Mouse (Mus musculus) embryo, embryonic 11 days (tissue): Measurements from ENCODE around the gene Krtap27-1.

Experiments used
- DNase-seq: peaks from one replicate; pipeline ENCODE4 v3.0.0-alpha.2; 2015

Krtap27-1 gene

DNA sequence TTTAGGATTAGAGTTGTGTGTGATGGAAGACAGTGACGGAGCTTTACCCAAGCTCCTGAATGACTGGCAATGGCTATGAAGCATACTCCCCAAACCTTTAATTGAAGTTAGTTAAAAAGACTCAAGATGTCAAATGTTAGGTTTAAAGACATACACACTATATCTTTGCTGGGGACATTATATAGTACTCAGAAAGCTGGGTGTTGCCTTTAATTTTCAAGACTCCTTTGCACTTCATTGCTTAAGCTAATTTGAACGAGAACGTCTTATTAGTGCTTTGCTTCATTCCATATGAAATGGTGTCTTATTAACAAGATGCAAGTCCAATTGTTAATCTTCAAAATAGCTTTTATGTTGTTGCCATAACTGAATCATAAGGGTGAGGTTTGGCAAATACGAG, at the start of gene Krtap27-1:
TSS of gene Krtap27-1 (minus strand) at position 101 of the 400 bp plus-strand sequence.
- DNase-seq = no peak

DNA sequence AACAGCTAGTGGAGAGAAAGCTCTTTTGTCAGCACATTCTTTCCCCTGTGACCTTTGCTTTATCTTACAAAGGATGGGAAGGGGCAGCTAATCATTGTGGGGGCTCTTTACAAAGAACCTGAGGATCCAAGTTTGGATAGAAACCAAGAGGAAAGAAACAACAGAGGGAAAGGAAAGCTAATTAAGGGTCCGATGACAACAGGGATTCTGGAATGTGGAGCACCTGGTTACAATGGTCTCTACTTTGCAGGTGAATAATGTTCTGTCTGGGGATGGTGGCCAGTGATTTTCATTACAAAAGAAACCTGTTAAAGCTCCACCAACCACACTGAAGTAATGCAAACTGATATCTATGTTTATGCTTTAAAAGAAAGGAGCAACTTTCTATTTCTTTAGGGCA, 48.6 kb upstream of the Krtap27-1 start:
- DNase-seq = no peak

DNA sequence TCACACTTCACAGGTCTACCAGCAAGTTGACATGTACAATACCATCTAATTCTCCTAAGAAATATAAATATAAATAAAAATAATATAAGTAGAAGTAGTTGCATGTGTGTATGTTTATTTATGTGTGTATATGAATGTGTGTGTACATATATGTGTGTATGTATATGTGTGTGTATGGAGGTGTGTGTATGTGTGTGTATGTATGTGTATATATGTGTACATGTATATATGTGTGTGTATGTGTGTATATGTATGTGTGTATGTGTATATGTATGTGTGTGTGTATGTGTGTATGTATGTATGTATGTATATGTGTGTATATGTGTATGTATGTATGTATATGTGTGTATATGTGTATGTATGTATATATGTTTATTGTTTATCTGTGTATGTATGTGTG, 45.1 kb upstream of the Krtap27-1 start:
- DNase-seq = no peak

DNA sequence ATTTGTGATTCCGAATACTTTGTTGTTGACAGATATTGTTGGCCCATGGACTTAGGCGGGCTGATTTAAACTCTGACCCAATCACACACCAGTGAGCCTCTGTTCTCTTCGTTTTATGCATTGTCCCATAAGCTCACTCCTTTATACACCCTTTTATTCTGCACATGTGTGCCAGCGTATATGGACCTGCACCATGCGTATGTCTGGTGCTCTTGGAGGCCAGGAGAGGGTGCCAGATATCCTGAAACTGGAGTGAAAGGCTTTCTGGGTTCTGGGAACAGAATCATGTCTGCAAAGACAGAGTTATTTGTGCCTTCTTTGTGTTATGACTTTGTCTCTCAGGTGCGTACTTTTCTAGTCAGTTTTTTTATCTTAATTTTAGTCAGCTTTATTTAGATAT, 39.8 kb upstream of the Krtap27-1 start:
- DNase-seq = peak; percentile 21

DNA sequence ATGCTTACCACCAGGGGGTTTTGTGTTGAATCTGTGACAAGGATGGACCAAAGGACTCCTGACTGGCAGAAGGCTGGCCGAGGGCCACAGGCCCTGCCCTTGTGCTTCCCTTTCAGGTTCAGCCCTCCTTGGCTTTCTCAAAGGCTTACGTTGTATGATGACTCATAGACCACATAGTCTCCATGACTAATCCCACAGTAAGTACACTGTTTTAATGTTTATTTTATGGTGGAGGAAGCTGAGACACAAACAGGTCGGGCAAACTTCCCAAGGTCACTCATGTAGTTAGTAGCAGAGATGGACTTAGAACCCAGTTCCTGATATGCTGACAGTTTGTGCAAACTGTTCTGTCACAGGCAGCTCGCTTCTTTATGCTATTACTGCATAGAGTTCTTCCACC, 39.3 kb upstream of the Krtap27-1 start:
- no peak for DNase-seq

DNA sequence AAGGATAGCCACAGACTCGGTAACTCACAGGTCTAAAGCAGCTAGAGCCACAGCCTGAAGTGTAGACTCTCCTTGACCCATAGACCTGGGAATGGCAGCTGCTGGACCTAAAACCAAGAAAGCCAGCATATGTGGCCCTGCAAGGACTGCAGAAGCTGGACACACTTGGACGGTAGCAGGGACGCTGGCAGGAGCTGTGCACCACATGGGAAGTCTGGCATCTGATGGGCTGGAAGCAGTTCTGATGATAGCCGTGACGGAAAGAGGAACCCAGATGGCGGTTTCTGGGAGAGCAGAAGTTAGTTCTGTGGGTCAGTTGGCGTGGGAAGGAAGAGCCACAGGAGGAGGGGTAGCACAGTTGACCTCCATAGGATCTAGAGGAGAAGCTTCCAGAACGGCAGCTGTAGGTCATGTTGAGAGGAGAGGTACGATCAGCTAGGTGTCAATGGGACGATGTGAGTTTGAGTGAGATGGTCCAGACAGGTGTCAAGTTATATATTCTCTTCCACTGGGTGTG, 36.1 kb upstream of the Krtap27-1 start, which contains the start of gene 2310061N02Rik:
TSS of gene 2310061N02Rik (minus strand) at position 467 of the 517 bp plus-strand sequence.
- DNase-seq = no peak

DNA sequence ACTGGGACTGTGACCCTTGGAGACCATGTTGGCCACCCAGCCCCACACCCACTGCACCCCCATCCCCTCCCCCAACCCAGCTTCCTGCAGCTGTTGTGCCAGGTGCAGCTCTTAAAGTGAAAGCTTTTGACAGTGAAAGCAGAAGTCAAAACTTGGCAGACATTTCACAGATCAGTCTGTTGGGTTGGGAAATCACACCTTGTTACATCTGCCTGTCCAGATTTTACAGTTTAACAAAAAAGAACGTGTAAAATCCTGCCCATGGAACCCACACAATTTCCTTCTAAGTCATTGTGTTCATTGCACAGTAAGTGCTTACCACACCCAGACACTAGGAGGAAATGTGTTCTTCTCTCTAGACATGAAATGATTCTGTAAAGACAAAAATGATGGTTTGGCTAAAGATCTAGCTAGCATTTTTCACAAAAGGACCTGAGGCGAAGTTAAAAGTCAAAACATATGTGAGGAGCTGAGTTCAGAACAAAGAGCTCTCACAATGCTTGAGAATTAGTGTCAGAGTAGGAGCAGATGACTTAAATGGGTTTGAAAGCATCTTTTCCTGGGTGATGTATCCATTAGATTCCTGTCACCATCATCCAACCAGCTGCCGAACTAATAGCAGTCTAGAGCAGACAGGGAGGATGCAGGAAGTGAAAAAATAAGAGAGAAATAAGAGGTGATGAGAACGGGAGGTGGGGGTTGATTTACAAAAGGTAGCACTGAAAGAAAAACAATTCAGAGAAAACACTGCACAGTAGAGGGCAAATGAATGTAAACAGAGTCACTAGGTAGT, 29.8 kb upstream of the Krtap27-1 start:
- peak; percentile 20 for DNase-seq

DNA sequence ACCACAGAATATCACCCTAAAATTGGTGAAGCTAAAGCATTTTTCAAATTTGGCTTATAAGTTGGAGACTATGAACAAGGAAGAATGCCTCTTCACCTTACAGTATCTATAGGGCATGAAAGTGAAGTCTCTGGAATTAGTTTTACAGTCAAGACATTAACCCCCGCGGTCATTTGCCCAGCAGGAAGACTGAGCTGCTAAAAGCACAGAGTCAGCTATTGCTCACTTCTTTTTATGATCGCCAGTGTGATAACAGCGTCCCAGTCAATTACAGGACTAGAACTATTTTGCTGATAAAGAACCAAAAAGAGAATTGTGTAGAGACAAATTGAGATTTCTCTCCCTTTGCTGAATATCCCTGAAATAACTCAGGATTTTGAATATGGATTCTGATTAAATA, 24.8 kb upstream of the Krtap27-1 start:
- DNase-seq = no peak

DNA sequence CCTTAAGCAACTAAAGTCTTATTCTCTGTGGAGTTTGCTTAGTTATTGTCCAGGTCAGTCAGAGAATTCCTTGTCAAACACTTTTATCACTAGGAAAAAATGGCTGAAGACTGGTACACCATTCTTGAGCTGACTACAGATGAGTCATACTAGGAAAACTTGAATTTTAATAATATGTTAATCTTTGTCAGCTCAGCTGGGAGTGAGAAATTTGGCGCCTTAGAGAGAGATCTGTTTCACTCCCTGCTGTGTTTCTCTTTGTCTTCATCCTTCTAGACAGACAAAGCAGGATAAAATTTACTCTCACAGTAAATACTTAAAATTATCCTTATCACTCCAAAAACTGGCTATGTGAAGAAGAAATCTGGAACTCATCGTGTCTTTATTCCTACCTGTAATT, 9.8 kb upstream of the Krtap27-1 start:
- peak; percentile 8 for DNase-seq

DNA sequence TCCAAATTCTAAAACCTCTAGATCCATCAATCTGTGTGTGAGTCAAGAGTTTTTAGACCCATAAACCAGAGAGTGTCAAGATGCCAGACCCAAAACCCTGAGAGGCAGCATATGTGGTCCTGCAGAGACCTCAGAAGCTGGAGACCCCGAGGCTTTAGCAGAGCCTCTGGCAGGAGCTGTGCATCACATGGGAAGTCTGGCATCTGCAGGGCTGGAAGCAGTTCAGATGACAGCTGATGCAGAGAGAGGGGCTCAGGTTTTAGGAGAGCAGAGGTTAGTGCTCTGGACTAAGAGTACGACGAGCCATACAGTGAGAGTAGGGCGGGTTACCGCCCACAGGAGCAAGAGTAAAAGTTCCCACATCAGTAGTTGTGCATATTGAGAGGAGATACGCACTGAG, 7.6 kb upstream of the Krtap27-1 start:
- DNase-seq = no peak

DNA sequence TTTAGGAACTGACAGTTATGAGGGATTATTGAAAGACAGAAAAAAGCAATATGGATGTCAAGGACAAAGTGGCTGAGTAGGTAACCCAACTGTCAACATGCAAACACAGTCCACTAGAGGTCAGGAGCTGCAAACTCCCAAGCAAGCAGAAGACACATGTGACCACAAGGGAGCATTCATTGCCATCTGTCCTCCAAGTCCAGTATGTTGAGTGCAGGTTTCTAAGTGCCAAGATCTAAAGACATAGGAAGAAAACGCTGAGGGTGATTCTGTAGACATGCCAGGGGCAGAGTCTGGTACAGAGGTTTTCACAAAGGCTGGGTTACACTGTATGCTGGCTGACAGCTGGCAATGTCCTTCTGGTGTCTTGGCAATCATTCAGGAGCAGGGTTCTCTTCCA, 14.0 kb downstream of the Krtap27-1 start:
- peak; percentile 11 for DNase-seq

DNA sequence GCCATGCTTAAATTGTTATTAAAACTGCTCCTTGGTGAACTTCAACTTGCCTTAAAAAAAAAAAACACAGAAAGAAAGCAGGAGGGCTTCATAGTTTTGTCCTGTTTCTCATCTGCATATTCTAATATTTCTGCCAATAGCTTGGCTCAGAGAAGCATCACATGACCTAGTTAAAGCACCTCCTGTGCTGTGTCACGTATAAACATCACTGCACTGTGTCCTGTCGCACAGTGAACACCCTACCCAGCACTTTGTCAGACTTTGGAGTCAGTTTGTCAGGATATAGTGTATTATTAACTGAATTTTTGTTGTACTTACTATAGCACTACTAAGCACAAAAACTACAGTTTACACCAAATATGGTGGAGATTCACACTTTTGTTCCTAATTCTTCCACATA, 19.5 kb downstream of the Krtap27-1 start:
- no peak for DNase-seq

DNA sequence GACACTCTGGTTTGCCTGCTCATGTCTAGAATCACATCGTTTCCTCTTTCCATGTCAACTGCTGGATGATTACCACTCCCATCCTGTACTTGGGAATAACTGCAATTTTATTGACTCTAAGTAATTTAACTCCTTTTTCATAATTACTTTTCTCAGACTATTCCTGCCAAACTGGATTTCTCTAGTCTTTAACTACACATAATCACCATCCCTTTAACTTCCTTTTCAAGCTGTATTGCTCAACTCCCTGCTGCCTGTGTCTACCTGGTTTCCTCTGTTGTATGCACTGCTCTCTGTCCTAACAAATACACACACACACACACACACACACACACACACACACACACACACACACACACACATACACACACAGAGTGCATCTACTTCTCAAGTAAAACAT, 20.4 kb downstream of the Krtap27-1 start:
- DNase-seq = no peak

DNA sequence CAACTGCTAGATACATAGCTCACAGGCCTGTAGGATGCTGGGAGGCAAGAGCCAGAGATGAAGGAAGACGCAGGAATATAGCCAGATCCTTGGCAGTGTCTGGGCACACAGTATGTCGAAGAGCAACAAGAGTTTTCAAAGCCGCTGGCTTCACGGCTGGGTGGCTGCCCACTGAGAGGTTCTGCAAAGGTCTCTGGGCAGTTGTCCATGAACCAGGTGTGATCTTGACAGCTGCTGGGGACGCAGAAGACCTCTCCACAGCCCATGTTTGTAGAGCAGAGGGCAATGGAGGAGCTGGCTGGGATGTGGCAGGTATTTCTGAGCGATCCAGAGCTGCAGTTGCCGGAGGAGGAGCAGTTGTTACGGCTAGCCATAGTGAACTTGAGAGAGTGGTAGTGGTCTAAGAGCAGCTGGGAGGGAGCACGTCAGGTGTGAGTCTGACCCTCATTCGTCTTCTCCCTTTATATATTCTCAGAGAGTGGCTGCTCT, 24.1 kb downstream of the Krtap27-1 start, which contains the start of gene Krtap26-1:
TSS of gene Krtap26-1 (minus strand) at position 439 of the 489 bp plus-strand sequence.
- no peak for DNase-seq

DNA sequence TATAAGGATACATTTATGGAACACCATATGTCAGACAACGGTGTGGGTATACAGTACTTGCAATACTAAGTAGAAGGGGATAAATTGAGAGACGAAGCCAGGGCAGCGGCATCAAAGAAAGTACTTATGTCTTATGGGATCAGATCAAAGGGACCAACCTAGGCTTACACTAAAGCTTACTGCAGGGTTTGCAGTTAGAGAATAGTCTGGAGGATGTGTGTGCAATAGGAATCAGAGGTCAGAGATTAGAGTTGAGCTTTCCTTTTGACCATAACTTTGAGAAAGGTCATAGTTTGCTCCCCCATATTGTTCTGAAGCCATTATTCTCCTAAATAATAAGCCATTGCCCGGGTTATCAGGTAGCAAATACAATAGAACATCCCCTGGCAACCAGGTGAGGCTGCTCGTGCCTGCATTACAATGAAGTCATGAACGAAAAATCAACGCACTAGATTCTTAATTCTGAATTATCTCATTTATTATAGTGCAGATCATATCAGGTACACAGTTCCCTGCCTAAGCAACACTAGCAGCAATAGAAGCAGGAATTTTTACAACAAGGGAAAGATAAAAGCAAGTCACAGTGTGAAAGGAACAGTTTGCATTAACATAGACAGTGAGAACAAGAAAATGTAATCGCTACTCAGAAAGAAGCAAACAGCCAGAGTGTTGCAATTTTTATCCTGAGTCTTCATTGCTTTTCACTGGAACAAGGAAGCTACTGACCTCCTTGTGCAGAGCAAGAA, 24.9 kb downstream of the Krtap27-1 start:
- no peak for DNase-seq

DNA sequence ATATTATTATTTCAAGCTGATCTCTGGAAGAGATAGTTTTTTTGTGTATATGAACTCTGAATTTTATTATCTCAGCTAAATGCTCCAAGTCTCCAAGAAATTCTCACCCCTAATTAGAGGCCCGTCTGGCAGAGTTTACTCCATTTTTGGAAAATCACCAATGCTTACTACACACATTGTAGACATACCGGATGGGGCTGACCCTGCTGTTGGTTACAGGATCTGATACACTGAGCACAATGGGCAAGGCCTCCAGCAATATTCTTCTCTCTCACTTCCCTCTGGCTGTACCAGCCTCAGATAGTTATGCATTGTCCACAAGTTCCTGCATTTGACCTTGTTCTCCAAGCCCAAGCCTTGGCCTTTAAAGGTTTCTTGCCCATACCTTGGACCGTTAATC, 31.4 kb downstream of the Krtap27-1 start:
- DNase-seq = no peak

DNA sequence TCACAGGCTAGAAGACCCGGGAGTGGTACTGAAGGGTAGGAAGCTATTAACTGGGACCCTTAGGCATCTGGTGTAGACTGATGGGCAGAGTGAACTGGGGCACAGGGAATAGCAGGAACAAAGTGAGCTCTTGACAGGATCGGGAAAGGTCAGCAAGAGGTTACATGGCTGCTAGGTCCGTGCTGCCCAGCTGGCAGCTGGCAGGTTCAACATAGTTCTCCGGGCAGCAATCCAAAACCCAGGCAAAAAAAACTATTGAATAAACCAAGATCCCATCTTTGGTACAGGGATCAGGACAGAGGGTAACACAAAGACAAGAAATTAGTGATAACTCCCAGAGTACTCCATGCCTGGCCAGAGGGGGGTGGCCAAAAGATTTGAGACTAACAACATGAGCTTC, 36.3 kb downstream of the Krtap27-1 start:
- DNase-seq = peak; percentile 11

DNA sequence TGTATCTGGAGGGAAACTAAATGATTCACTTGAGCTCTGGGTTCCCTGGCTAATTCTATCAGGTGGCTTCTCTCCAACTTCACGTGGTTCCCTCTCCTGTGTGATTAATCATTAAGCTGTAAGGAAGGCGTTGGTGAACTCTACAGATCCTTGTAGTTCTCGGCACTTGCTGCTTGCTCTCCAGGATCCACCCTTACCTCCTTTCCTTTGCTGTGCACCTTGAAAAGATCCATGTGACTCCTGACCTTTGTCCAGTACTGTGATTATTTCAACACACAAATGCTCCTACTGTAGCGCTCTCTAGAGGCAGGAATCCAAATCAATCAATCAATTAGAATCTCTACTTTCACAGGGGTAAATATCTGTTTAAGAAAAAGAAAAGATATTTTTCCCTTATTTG, 40.0 kb downstream of the Krtap27-1 start:
- no peak for DNase-seq

DNA sequence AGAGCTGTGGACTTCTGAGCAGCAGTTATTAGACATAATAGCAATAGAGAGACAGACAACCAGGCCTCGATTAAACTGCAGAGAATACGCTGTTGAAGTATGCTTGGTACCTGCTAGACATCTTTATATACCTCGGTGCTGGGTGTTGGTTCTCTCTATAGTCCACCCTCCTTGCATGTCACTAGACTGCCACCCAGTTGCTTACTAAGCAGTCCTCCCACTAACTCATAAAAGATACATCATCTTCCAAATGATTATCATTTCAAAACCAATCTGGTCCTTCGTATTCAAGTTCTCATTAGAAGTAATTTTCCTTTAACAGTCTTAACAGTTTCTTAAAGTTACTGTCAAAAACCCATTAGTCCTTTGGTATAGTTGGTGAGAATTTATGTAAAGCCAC, 43.9 kb downstream of the Krtap27-1 start, which contains the start of gene 2310079G19Rik:
TSS of gene 2310079G19Rik (minus strand) at position 101 of the 400 bp plus-strand sequence.
- DNase-seq = no peak
